Mouse (Mus musculus): ENCODE results near the gene Slc4a3. TPM values are rescaled to one million over a fixed set of nuclear protein-coding genes. Genes with fewer than 3 reads are reported as not detected.

Gene Slc4a3
- polyA plus RNA-seq, 1 experiment from 2014 or later: 32.6 TPM

- Histone ChIP-seq H3K4me2 (no peak overlapping the region), H3K4me3 (no peak overlapping the region), H3K9ac (no peak overlapping the region), H3K27ac (ENCODE audit: poor library complexity, severe bottlenecking) (no peak overlapping the region), H3K27me3 (replicated peaks) (no peaks in the 10 kb centered on the region), H3K4me1 (replicated peaks) (peaks cover 7% of the 10 kb centered on the region), H3K9me3 (replicated peaks) (no peaks in the 10 kb centered on the region), H3K36me3 (no peaks in the 10 kb centered on the region)
- ATAC-seq (ENCODE audit: insufficient number of reproducible peaks, low FRiP score): no peak
- 69% methylated on average over 10 of the region's 10 CpGs for WGBS
Observed at GRCm38 (mm10) chr1:75583034-75583433, 37.0 kb downstream of the Slc4a3 start.

- 77% methylated on average over 3 of the region's 3 CpGs for WGBS
- Histone ChIP-seq H3K27me3 (replicated peaks) (no peaks in the 10 kb centered on the region), H3K4me1 (replicated peaks) (peaks cover 32% of the 10 kb centered on the region), H3K27ac (ENCODE audit: poor library complexity, severe bottlenecking) (no peak overlapping the region), H3K9ac (no peak overlapping the region), H3K9me3 (replicated peaks) (no peaks in the 10 kb centered on the region), H3K4me3 (no peak overlapping the region), H3K36me3 (no peaks in the 10 kb centered on the region), H3K4me2 (no peak overlapping the region)
- ATAC-seq (ENCODE audit: insufficient number of reproducible peaks, low FRiP score): no peak
Observed at GRCm38 (mm10) chr1:75586791-75587190, 40.7 kb downstream of the Slc4a3 start.

GRCm38 (mm10) chr1:75587738-75588719 is 42.0 kb downstream of the Slc4a3 start:
- Histone ChIP-seq H3K27me3 (replicated peaks) (no peaks in the 10 kb centered on the region), H3K4me3 (no peak overlapping the region), H3K36me3 (no peaks in the 10 kb centered on the region), H3K9ac (no peak overlapping the region), H3K27ac (ENCODE audit: poor library complexity, severe bottlenecking) (no peak overlapping the region), H3K4me1 (replicated peaks) (peaks cover 32% of the 10 kb centered on the region), H3K4me2 (no peak overlapping the region), H3K9me3 (replicated peaks) (no peaks in the 10 kb centered on the region)
- 48% methylated on average over 12 of the region's 12 CpGs for WGBS
- ATAC-seq (ENCODE audit: insufficient number of reproducible peaks, low FRiP score): no peak; the same call in 1 of the 2 replicates

GRCm38 (mm10) chr1:75588874-75589273 is 42.8 kb downstream of the Slc4a3 start:
- Histone ChIP-seq H3K4me2 (no peak overlapping the region), H3K4me1 (replicated peaks) (peaks cover 32% of the 10 kb centered on the region), H3K9ac (no peak overlapping the region), H3K36me3 (no peaks in the 10 kb centered on the region), H3K4me3 (no peak overlapping the region), H3K9me3 (replicated peaks) (no peaks in the 10 kb centered on the region), H3K27ac (ENCODE audit: poor library complexity, severe bottlenecking) (no peak overlapping the region), H3K27me3 (replicated peaks) (no peaks in the 10 kb centered on the region)
- WGBS: 15% methylated on average over 7 of the region's 7 CpGs
- no peak for ATAC-seq (ENCODE audit: insufficient number of reproducible peaks, low FRiP score)

GRCm38 (mm10) chr1:75589983-75590382 is 43.9 kb downstream of the Slc4a3 start:
- no peak overlapping the region for H3K27ac ChIP-seq (ENCODE audit: poor library complexity, severe bottlenecking)
- peaks cover 3% of the 10 kb centered on the region; the same call in 1 of the 2 replicates for H3K27me3 ChIP-seq (replicated peaks)
- H3K9ac ChIP-seq: no peak overlapping the region
- no peak overlapping the region for H3K4me2 ChIP-seq
- H3K4me1 ChIP-seq (replicated peaks): peaks cover 32% of the 10 kb centered on the region
- 58% methylated on average over 2 of the region's 2 CpGs for WGBS
- no peaks in the 10 kb centered on the region for H3K9me3 ChIP-seq (replicated peaks)
- H3K4me3 ChIP-seq: no peak overlapping the region
- no peaks in the 10 kb centered on the region for H3K36me3 ChIP-seq
- ATAC-seq (ENCODE audit: insufficient number of reproducible peaks, low FRiP score): no peak

GRCm38 (mm10) chr1:75593956-75594355 is 47.9 kb downstream of the Slc4a3 start:
- WGBS: 90% methylated on average over 7 of the region's 7 CpGs
- ATAC-seq (ENCODE audit: insufficient number of reproducible peaks, low FRiP score): no peak
- H3K9ac ChIP-seq: no peak overlapping the region
- peaks cover 7% of the 10 kb centered on the region for H3K27me3 ChIP-seq (replicated peaks)
- H3K36me3 ChIP-seq: no peaks in the 10 kb centered on the region
- H3K27ac ChIP-seq (ENCODE audit: poor library complexity, severe bottlenecking): no peak overlapping the region
- no peaks in the 10 kb centered on the region for H3K9me3 ChIP-seq (replicated peaks)
- H3K4me3 ChIP-seq: no peak overlapping the region
- peaks cover 18% of the 10 kb centered on the region for H3K4me1 ChIP-seq (replicated peaks)
- no peak overlapping the region for H3K4me2 ChIP-seq

- 50% methylated on average over 9 of the region's 9 CpGs for WGBS
- Histone ChIP-seq H3K27me3 (replicated peaks) (peaks cover 11% of the 10 kb centered on the region), H3K27ac (ENCODE audit: poor library complexity, severe bottlenecking) (no peak overlapping the region), H3K9me3 (replicated peaks) (no peaks in the 10 kb centered on the region), H3K4me2 (no peak overlapping the region), H3K4me3 (no peak overlapping the region), H3K9ac (no peak overlapping the region), H3K4me1 (replicated peaks) (peaks cover 9% of the 10 kb centered on the region), H3K36me3 (no peaks in the 10 kb centered on the region)
- ATAC-seq (ENCODE audit: insufficient number of reproducible peaks, low FRiP score): no peak
Observed at GRCm38 (mm10) chr1:75594836-75595235, 48.8 kb downstream of the Slc4a3 start.

GRCm38 (mm10) chr1:75595930-75596329 is 49.9 kb downstream of the Slc4a3 start:
- Histone ChIP-seq H3K36me3 (no peaks in the 10 kb centered on the region), H3K4me2 (no peak overlapping the region), H3K9me3 (replicated peaks) (no peaks in the 10 kb centered on the region), H3K27me3 (replicated peaks) (peaks cover 20% of the 10 kb centered on the region), H3K4me1 (replicated peaks) (0 out of 2 replicates have a peak, but pooled peaks cover 3% of the 10 kb centered on the region), H3K9ac (no peak overlapping the region), H3K4me3 (no peak overlapping the region), H3K27ac (ENCODE audit: poor library complexity, severe bottlenecking) (no peak overlapping the region)
- WGBS: 64% methylated on average over 3 of the region's 3 CpGs
- ATAC-seq (ENCODE audit: insufficient number of reproducible peaks, low FRiP score): no peak

GRCm38 (mm10) chr1:75596906-75597305 is 50.8 kb downstream of the Slc4a3 start:
- 0 out of 2 replicates have a peak, but pooled peaks cover 3% of the 10 kb centered on the region for H3K4me1 ChIP-seq (replicated peaks)
- H3K36me3 ChIP-seq: no peaks in the 10 kb centered on the region
- no peak overlapping the region for H3K4me2 ChIP-seq
- no peak overlapping the region for H3K27ac ChIP-seq (ENCODE audit: poor library complexity, severe bottlenecking)
- whole genome bisulfite sequencing: 80% methylated on average over 2 of the region's 2 CpGs
- no peak for ATAC-seq (ENCODE audit: insufficient number of reproducible peaks, low FRiP score)
- H3K27me3 ChIP-seq (replicated peaks): peaks cover 27% of the 10 kb centered on the region
- no peak overlapping the region for H3K9ac ChIP-seq
- H3K9me3 ChIP-seq (replicated peaks): no peaks in the 10 kb centered on the region
- H3K4me3 ChIP-seq: no peak overlapping the region

GRCm38 (mm10) chr1:75597622-75598021 is 51.6 kb downstream of the Slc4a3 start:
- Histone ChIP-seq H3K4me2 (no peak overlapping the region), H3K4me1 (replicated peaks) (0 out of 2 replicates have a peak, but pooled peaks cover 3% of the 10 kb centered on the region), H3K27ac (ENCODE audit: poor library complexity, severe bottlenecking) (no peak overlapping the region), H3K27me3 (replicated peaks) (peaks cover 27% of the 10 kb centered on the region), H3K4me3 (no peak overlapping the region), H3K36me3 (no peaks in the 10 kb centered on the region), H3K9ac (no peak overlapping the region), H3K9me3 (replicated peaks) (no peaks in the 10 kb centered on the region)
- no peak for ATAC-seq (ENCODE audit: insufficient number of reproducible peaks, low FRiP score)

GRCm38 (mm10) chr1:75601738-75602137 is 55.7 kb downstream of the Slc4a3 start:
- ATAC-seq (ENCODE audit: insufficient number of reproducible peaks, low FRiP score): no peak
- 25% methylated on average over 10 of the region's 12 CpGs for WGBS
- Histone ChIP-seq H3K4me2 (0 out of 2 replicates have a peak overlapping the region, but pooled peaks have one; percentile 27), H3K4me1 (replicated peaks) (no peaks in the 10 kb centered on the region), H3K9ac (no peak overlapping the region), H3K36me3 (no peaks in the 10 kb centered on the region), H3K4me3 (no peak overlapping the region), H3K9me3 (replicated peaks) (no peaks in the 10 kb centered on the region), H3K27ac (ENCODE audit: poor library complexity, severe bottlenecking) (no peak overlapping the region), H3K27me3 (replicated peaks) (peaks cover 24% of the 10 kb centered on the region)
